Mouse (Mus musculus): ENCODE measurements at regions not wholly inside any gene's neighbourhood (a gene's known extent, or its start where the extent isn't known, plus 50 kb on each side); places are given as distances from the start of the nearest gene placed in this dataset.

- TF ChIP-seq CTCF (IDR thresholded peaks at IDR 0.05; ENCODE audit: extremely low read depth, insufficient read length, insufficient replicate concordance, low read depth, low read length): no peak
- no peak for TF ChIP-seq POLR2A (IDR thresholded peaks at IDR 0.05; ENCODE audit: low read depth, low read length)
Observed at GRCm38 (mm10) chr3:21553159-21553758, 523.2 kb upstream of the Tbl1xr1 start.

All from small intestine, adult 2 months (tissue).